Mouse (Mus musculus) testis, adult 2 months (tissue): ENCODE results near the gene Aar2.
"Not testable (repeated sequence)": the region's sequence is repeated elsewhere in the genome, so short reads cannot be mapped to it uniquely, and the experiment has no call there.

Source experiments
- CTCF ChIP-seq: fragments of 200-500 bp; IDR thresholded peaks from 2 replicates; pipeline ENCODE4 v1.5.1; 2012; ENCODE audit warnings: low read depth, mild to moderate bottlenecking, inconsistent platforms, low read length, moderate library complexity; ENCODE audit not compliant: control insufficient read depth, insufficient read depth, insufficient replicate concordance
- POLR2A ChIP-seq: fragments of 200-500 bp; IDR thresholded peaks from 2 replicates; pipeline ENCODE4 v1.6.1; 2012; ENCODE audit warnings: low read depth, mild to moderate bottlenecking, inconsistent platforms, low read length, moderate library complexity; ENCODE audit not compliant: control insufficient read depth

DNA sequence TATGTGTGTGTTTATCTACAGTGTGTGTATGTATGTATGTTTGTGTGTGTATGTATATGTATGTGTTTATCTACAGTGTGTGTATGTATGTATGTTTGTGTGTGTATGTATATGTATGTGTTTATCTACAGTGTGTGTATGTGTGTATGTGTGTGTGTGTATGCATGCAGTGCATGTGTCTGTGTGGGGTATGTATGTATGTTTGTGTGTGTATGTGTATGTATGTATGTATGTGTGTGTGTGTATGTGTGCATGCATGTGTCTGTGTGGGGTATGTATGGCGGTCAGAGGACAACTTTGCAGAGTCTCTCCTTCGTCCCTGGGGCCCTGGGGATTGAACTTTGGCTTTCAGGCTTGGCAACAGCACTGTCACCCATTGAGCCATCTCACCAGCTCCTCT lies 30.7 kb upstream of the Aar2 start:
- not testable (repeated sequence) for TF ChIP-seq CTCF, POLR2A
